Mouse (Mus musculus) kidney, adult 2 months (tissue): ENCODE results near the gene Tarbp1.

Experiments used
- CTCF ChIP-seq: fragments of 200-500 bp; conservative IDR thresholded peaks from 2 replicates; pipeline ENCODE4 v1.5.1; 2011; ENCODE audit warnings: low read depth, mild to moderate bottlenecking, control low read depth, low read length, moderate library complexity, mixed read lengths; ENCODE audit not compliant: insufficient read depth, insufficient read length
- POLR2A ChIP-seq: fragments of 200-500 bp; IDR thresholded peaks from one replicate; pipeline ENCODE4 v1.6.1; 2011; ENCODE audit warnings: low read depth, low read length, control low read depth

DNA sequence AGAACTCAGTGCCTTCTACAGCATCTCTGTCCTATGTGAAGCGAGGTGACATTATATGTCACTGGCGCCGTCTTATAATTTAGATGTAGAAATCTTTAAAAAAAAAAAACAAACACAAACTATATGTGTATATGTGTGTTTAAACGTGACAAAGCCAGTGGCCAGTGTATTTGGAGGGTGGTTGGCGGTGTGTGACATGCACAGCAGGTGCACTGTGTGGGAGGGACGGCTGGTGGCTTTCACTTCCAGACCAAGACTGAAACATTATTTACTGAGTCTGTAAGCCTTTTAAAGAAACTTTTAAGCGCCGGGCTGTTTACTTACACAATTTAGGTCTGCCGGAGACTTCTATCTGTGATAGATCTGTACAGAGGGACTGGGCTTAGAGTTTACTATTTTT is 79.5 kb downstream of the Tarbp1 start:
- TF ChIP-seq POLR2A (no peak), CTCF (no peak)
